Mouse (Mus musculus) embryo, embryonic 9.5 days (tissue): ENCODE data around the gene Inha.
A peak's percentile ranks its signal among the peaks of the same experiment; 100 is the strongest.

Experiments used
- DNase-seq: peaks from one replicate; pipeline ENCODE4 v3.0.0-alpha.2; 2017; ENCODE audit errors: extremely low spot score

The Inha gene

GRCm38 (mm10) chr1:75490785-75491551, 15.9 kb upstream of the Inha start:
- DNase-seq, result no peak

GRCm38 (mm10) chr1:75492579-75493170, 14.2 kb upstream of the Inha start:
- DNase-seq, result no peak

GRCm38 (mm10) chr1:75494878-75495548, 11.9 kb upstream of the Inha start:
- DNase-seq, result peak; percentile 61

- no peak for DNase-seq
Measured at GRCm38 (mm10) chr1:75498897-75499296, 8.0 kb upstream of the Inha start.

GRCm38 (mm10) chr1:75499441-75499840, 7.4 kb upstream of the Inha start:
- no peak for DNase-seq

- DNase-seq, result no peak
Measured at GRCm38 (mm10) chr1:75501905-75502304, 5.0 kb upstream of the Inha start.

GRCm38 (mm10) chr1:75502945-75503650, 3.8 kb upstream of the Inha start:
- DNase-seq, result no peak

- no peak for DNase-seq
Measured at GRCm38 (mm10) chr1:75503651-75503980, 3.3 kb upstream of the Inha start.

- DNase-seq, result no peak
Measured at GRCm38 (mm10) chr1:75504256-75505045, 2.4 kb upstream of the Inha start.

- DNase-seq, result peak; percentile 71
Measured at GRCm38 (mm10) chr1:75505159-75505955, 1.5 kb upstream of the Inha start.

GRCm38 (mm10) chr1:75505956-75506831, 683 bp upstream of the Inha start, which contains the start of gene Obsl1:
Gene Obsl1, minus strand, starts transcription at chr1:75506452.
- peak; percentile 85 for DNase-seq

- no peak for DNase-seq
Measured at GRCm38 (mm10) chr1:75509586-75509985, 2.7 kb downstream of the Inha start.

GRCm38 (mm10) chr1:75510154-75510553, 3.3 kb downstream of the Inha start:
- no peak for DNase-seq

- DNase-seq, result peak; percentile 43
Measured at GRCm38 (mm10) chr1:75511437-75512210, 4.7 kb downstream of the Inha start.

GRCm38 (mm10) chr1:75512550-75512949, 5.7 kb downstream of the Inha start:
- DNase-seq, result no peak

- DNase-seq, result no peak
Measured at GRCm38 (mm10) chr1:75516703-75517380, 10.0 kb downstream of the Inha start.

GRCm38 (mm10) chr1:75517984-75518383, 11.1 kb downstream of the Inha start:
- DNase-seq, result no peak

GRCm38 (mm10) chr1:75518427-75518826, 11.6 kb downstream of the Inha start:
- no peak for DNase-seq
